Mouse (Mus musculus) lung, postnatal 0 days (tissue): ENCODE measurements around the gene Paf1. TPM values are rescaled to one million over a fixed set of nuclear protein-coding genes. Genes with fewer than 3 reads are reported as not detected.
A peak's percentile ranks its signal among the peaks of the same experiment; 100 is the strongest.
"Not testable (repeated sequence)": the region's sequence is repeated elsewhere in the genome, so short reads cannot be mapped to it uniquely, and the experiment has no call there.

ENCODE experiments used
- ATAC-seq: fragments of 200-750 bp; cut with Nextera tagmentation; 2 replicates; pipeline ENCODE4 v1.8.0; 2017; ENCODE audit warnings: moderate library complexity
- DNase-seq: peaks from one replicate; pipeline ENCODE4 v3.0.0-alpha.2; 2016; ENCODE audit warnings: low spot score
- H3K27ac ChIP-seq: fragments of 300-500 bp; sonication (generic); 2 replicates; pipeline ENCODE4 v1.5.1; 2014; ENCODE audit warnings: antibody characterized with exemption, mild to moderate bottlenecking, low read length, mixed read lengths
- H3K27me3 ChIP-seq: fragments of 300-500 bp; sonication (generic); replicated peaks from 2 replicates; pipeline ENCODE4 v1.6.1; 2014; ENCODE audit warnings: low read length, mixed read lengths; ENCODE audit not compliant: insufficient read depth
- H3K36me3 ChIP-seq: fragments of 300-500 bp; sonication (generic); 2 replicates; pipeline ENCODE4 v1.6.1; 2014; ENCODE audit warnings: low read length, mixed read lengths; ENCODE audit not compliant: insufficient read depth
- H3K4me1 ChIP-seq: fragments of 300-500 bp; sonication (generic); 2 replicates; pipeline ENCODE4 v1.6.1; 2014; ENCODE audit warnings: antibody characterized with exemption, low read depth, low read length, mixed read lengths; ENCODE audit not compliant: insufficient read depth
- H3K4me2 ChIP-seq: fragments of 300-500 bp; sonication (generic); replicated peaks from 2 replicates; pipeline ENCODE4 v1.6.1; 2014; ENCODE audit warnings: low read depth, mild to moderate bottlenecking, low read length, moderate library complexity, mixed read lengths
- H3K4me3 ChIP-seq: fragments of 300-500 bp; sonication (generic); 2 replicates; pipeline ENCODE4 v1.5.1; 2014; ENCODE audit warnings: low read depth, low read length
- H3K9ac ChIP-seq: fragments of 300-500 bp; sonication (generic); replicated peaks from 2 replicates; pipeline ENCODE4 v1.6.1; 2014; ENCODE audit warnings: low read depth, mild to moderate bottlenecking
- H3K9me3 ChIP-seq: fragments of 300-500 bp; sonication (generic); 2 replicates; pipeline ENCODE4 v1.6.1; 2016; ENCODE audit warnings: low read length, mixed read lengths
- CTCF ChIP-seq: IDR thresholded peaks from 2 replicates; pipeline ENCODE4 v1.5.1; 2016; ENCODE audit warnings: antibody characterized with exemption, mild to moderate bottlenecking
- EP300 ChIP-seq: IDR thresholded peaks from 2 replicates; pipeline ENCODE4 v1.6.1; 2016; ENCODE audit warnings: antibody characterized with exemption, mild to moderate bottlenecking, control low read depth
- WGBS: fragments of 180-500 bp; shearing (Covaris S2); extraction: QIAGEN DNeasy Blood & Tissue Kit; methylation state at CpG from one replicate; pipeline ENCODE4 v1.1.7; 2014; 5-methylcytosine and 5-hydroxymethylcytosine counted together
- polyA plus RNA-seq: library from polyadenylated mRNA; unstranded; fragments of >200 nt; fragmentation: Nextera tagmentation; extraction: Ambion mirVana; gene quantifications from 2 replicates; pipeline ENCODE4 v1.2.1, GENCODE M21; 2015

The Paf1 gene
- polyA plus RNA-seq, 1 experiment from 2014 or later = 49.1 TPM

- DNase-seq = peak; percentile 96
- Histone ChIP-seq H3K9me3 (no peaks in the 10 kb centered on the region), H3K27me3 (no peaks in the 10 kb centered on the region), H3K9ac (no peak overlapping the region), H3K4me2 (no peak overlapping the region), H3K27ac (peak overlapping the region; percentile 71), H3K4me3 (no peak overlapping the region), H3K36me3 (peaks cover 13% of the 10 kb centered on the region), H3K4me1 (peaks cover 12% of the 10 kb centered on the region)
- TF ChIP-seq EP300 (no peak), CTCF (peak; percentile 97)
- ATAC-seq = peak; percentile 71
- WGBS = 2% methylated on average over 4 of the region's 4 CpGs
Observed at GRCm38 (mm10) chr7:28386462-28386861, 6.3 kb upstream of the Paf1 start.

GRCm38 (mm10) chr7:28386877-28387276, 5.9 kb upstream of the Paf1 start:
- peaks cover 12% of the 10 kb centered on the region for H3K4me1 ChIP-seq
- DNase-seq, H3K4me2 ChIP-seq, H3K9ac ChIP-seq, H3K9me3 ChIP-seq, ATAC-seq, H3K27me3 ChIP-seq, H3K4me3 ChIP-seq, H3K27ac ChIP-seq: not testable (repeated sequence)
- peaks cover 13% of the 10 kb centered on the region for H3K36me3 ChIP-seq
- WGBS = 78% methylated on average over 6 of the region's 6 CpGs

- H3K27me3 ChIP-seq, H3K9me3 ChIP-seq, H3K4me3 ChIP-seq, DNase-seq, H3K4me2 ChIP-seq, H3K27ac ChIP-seq, H3K9ac ChIP-seq, ATAC-seq: not testable (repeated sequence)
- WGBS = 82% methylated on average over 7 of the region's 7 CpGs
- Histone ChIP-seq H3K4me1 (peaks cover 11% of the 10 kb centered on the region), H3K36me3 (peaks cover 13% of the 10 kb centered on the region)
Observed at GRCm38 (mm10) chr7:28387384-28387783, 5.4 kb upstream of the Paf1 start.

GRCm38 (mm10) chr7:28390331-28390730, 2.4 kb upstream of the Paf1 start:
- WGBS = 98% methylated on average over 3 of the region's 3 CpGs
- no peak overlapping the region for H3K4me2 ChIP-seq
- no peaks in the 10 kb centered on the region for H3K27me3 ChIP-seq
- no peak overlapping the region for H3K27ac ChIP-seq
- no peak overlapping the region for H3K4me3 ChIP-seq
- H3K9me3 ChIP-seq = no peaks in the 10 kb centered on the region
- H3K9ac ChIP-seq = no peak overlapping the region
- H3K4me1 ChIP-seq = peaks cover 5% of the 10 kb centered on the region; the same call in 1 of the 2 replicates
- no peak for DNase-seq
- ATAC-seq = no peak
- TF ChIP-seq CTCF (no peak), EP300 (no peak)
- peaks cover 19% of the 10 kb centered on the region for H3K36me3 ChIP-seq

GRCm38 (mm10) chr7:28393272-28393951, 661 bp downstream of the Paf1 start:
- ATAC-seq (no peak), DNase-seq (no peak)
- H3K4me3 ChIP-seq = peak overlapping the region; percentile 79

GRCm38 (mm10) chr7:28395425-28395824, 2.7 kb downstream of the Paf1 start:
- H3K27ac ChIP-seq = no peak overlapping the region
- no peak for ATAC-seq
- H3K27me3 ChIP-seq = no peaks in the 10 kb centered on the region
- WGBS = 95% methylated on average over 4 of the region's 4 CpGs
- no peak for TF ChIP-seq CTCF
- TF ChIP-seq EP300 = no peak
- no peak overlapping the region for H3K4me2 ChIP-seq
- H3K4me3 ChIP-seq = no peak overlapping the region
- H3K36me3 ChIP-seq = peaks cover 38% of the 10 kb centered on the region
- H3K4me1 ChIP-seq = peaks cover 5% of the 10 kb centered on the region; the same call in 1 of the 2 replicates
- DNase-seq = no peak
- H3K9me3 ChIP-seq = no peaks in the 10 kb centered on the region
- H3K9ac ChIP-seq = no peak overlapping the region

More at GRCm38 (mm10) chr7:28393272-28393951, 661 bp downstream of the Paf1 start:
- WGBS = 5% methylated on average over 22 of the region's 22 CpGs
- H3K4me1 ChIP-seq = peaks cover 5% of the 10 kb centered on the region; the same call in 1 of the 2 replicates
- H3K4me2 ChIP-seq = peak overlapping the region; percentile 90
- H3K27me3 ChIP-seq = no peaks in the 10 kb centered on the region
- TF ChIP-seq CTCF (no peak), EP300 (no peak)
- H3K27ac ChIP-seq = peak overlapping the region; percentile 68
- no peaks in the 10 kb centered on the region for H3K9me3 ChIP-seq
- H3K36me3 ChIP-seq = peaks cover 34% of the 10 kb centered on the region
- H3K9ac ChIP-seq = peak overlapping the region; percentile 72
